Mouse (Mus musculus) lung, embryonic 14.5 days (tissue): ENCODE data around the gene Rbm25. TPM values are rescaled to one million over a fixed set of nuclear protein-coding genes. Genes with fewer than 3 reads are reported as not detected.

Source experiments
- ATAC-seq: fragments of 200-750 bp; cut with Nextera tagmentation; 2 replicates; pipeline ENCODE4 v1.8.0; 2017; ENCODE audit warnings: mild to moderate bottlenecking, moderate TSS enrichment, moderate library complexity; ENCODE audit not compliant: insufficient read depth
- DNase-seq: peaks from one replicate; pipeline ENCODE4 v3.0.0-alpha.2; 2015
- H3K27ac ChIP-seq: fragments of 300-500 bp; sonication (generic); 2 replicates; pipeline ENCODE4 v1.5.1; 2014; ENCODE audit warnings: low read depth, mild to moderate bottlenecking, moderate library complexity
- H3K27me3 ChIP-seq: fragments of 300-500 bp; sonication (generic); 2 replicates; pipeline ENCODE4 v1.6.1; 2014; ENCODE audit warnings: low read length, control low read depth; ENCODE audit not compliant: insufficient read depth
- H3K36me3 ChIP-seq: fragments of 300-500 bp; sonication (generic); 2 replicates; pipeline ENCODE4 v1.6.1; 2014; ENCODE audit warnings: control low read depth; ENCODE audit not compliant: insufficient read depth
- H3K4me1 ChIP-seq: fragments of 300-500 bp; sonication (generic); 2 replicates; pipeline ENCODE4 v1.6.1; 2014; ENCODE audit warnings: antibody characterized with exemption, control low read depth; ENCODE audit not compliant: insufficient read depth
- H3K4me2 ChIP-seq: fragments of 300-500 bp; sonication (generic); 2 replicates; pipeline ENCODE4 v1.6.1; 2014; ENCODE audit warnings: mild to moderate bottlenecking
- H3K4me3 ChIP-seq: fragments of 300-500 bp; sonication (generic); 2 replicates; pipeline ENCODE4 v1.5.1; 2014; ENCODE audit warnings: low read depth, low read length
- H3K9ac ChIP-seq: fragments of 300-500 bp; sonication (generic); 2 replicates; pipeline ENCODE4 v1.6.1; 2014
- H3K9me3 ChIP-seq: fragments of 300-500 bp; sonication (generic); 2 replicates; pipeline ENCODE4 v1.6.1; 2016; ENCODE audit warnings: low read depth, low read length, control low read depth
- CTCF ChIP-seq: IDR thresholded peaks from 2 replicates; pipeline ENCODE4 v1.5.1; 2016; ENCODE audit warnings: antibody characterized with exemption, low read depth
- WGBS: fragments of 180-500 bp; shearing (Covaris S2); extraction: QIAGEN DNeasy Blood & Tissue Kit; methylation state at CpG from one replicate; pipeline ENCODE4 v1.1.7; 2014; 5-methylcytosine and 5-hydroxymethylcytosine counted together
- polyA plus RNA-seq: library from polyadenylated mRNA; unstranded; fragments of >200 nt; fragmentation: Nextera tagmentation; extraction: Ambion mirVana; gene quantifications from 2 replicates; pipeline ENCODE4 v1.2.1, GENCODE M21; 2014

The Rbm25 gene
- polyA plus RNA-seq, 1 experiment from 2014 or later: 254 TPM

- WGBS: 85% methylated on average over 5 of the region's 5 CpGs
- DNase-seq (no peak), ATAC-seq (no peak)
- no peaks in the 10 kb centered on the region for H3K27me3 ChIP-seq
- no peak overlapping the region for H3K27ac ChIP-seq
- H3K9me3 ChIP-seq: no peaks in the 10 kb centered on the region
- H3K4me3 ChIP-seq: no peak overlapping the region
- TF ChIP-seq CTCF: no peak
- H3K4me1 ChIP-seq: no peaks in the 10 kb centered on the region
- no peak overlapping the region for H3K4me2 ChIP-seq
- H3K9ac ChIP-seq: no peak overlapping the region
- H3K36me3 ChIP-seq: peaks cover 90% of the 10 kb centered on the region
Observed at GRCm38 (mm10) chr12:83732225-83732624, 101.2 kb downstream of the Rbm25 start.

Other genes with a start within 250 kb of the Rbm25 start
- gene Dpf3, start 143.5 kb upstream of the Rbm25 start, polyA plus RNA-seq: 3.1 and 3.9 TPM in 2 replicates
- gene Dcaf4, start 110.8 kb upstream of the Rbm25 start, polyA plus RNA-seq: 21.3 and 25.1 TPM in 2 replicates
- gene Zfyve1, start 34.0 kb upstream of the Rbm25 start, polyA plus RNA-seq: 14.7 and 16.6 TPM in 2 replicates
- 61.3 and 62.2 TPM in 2 replicates for gene Psen1, start 56.9 kb downstream of the Rbm25 start, polyA plus RNA-seq
- gene Papln, start 132.4 kb downstream of the Rbm25 start, polyA plus RNA-seq: 0.67 and 0.73 TPM in 2 replicates